Mouse (Mus musculus) E14TG2a.4 (cell line): ENCODE measurements at regions not wholly inside any gene's neighbourhood (a gene's known extent, or its start where the extent isn't known, plus 50 kb on each side); places are given as distances from the start of the nearest gene placed in this dataset.

ENCODE experiments used
- H3K27me3 ChIP-seq: 2 replicates; pipeline ENCODE4 v1.6.1; 2014; ENCODE audit warnings: low read length, control low read depth; ENCODE audit not compliant: insufficient read depth
- H3K36me3 ChIP-seq: 2 replicates; pipeline ENCODE4 v1.6.1; 2014; ENCODE audit warnings: low read length, control low read depth; ENCODE audit not compliant: insufficient read depth
- H3K4me1 ChIP-seq: replicated peaks from 2 replicates; pipeline ENCODE4 v1.6.1; 2014; ENCODE audit warnings: low read depth, low read length, control low read depth
- H3K4me3 ChIP-seq: replicated peaks from 2 replicates; pipeline ENCODE4 v1.5.1; 2014; ENCODE audit warnings: mild to moderate bottlenecking, low read length
- H3K9me3 ChIP-seq: 2 replicates; pipeline ENCODE4 v1.6.1; 2014; ENCODE audit warnings: low read length, control low read depth
- CTCF ChIP-seq: conservative IDR thresholded peaks from 2 replicates; pipeline ENCODE4 v1.5.1; 2014; ENCODE audit warnings: low read length
- NANOG ChIP-seq: IDR thresholded peaks from 2 replicates; pipeline ENCODE4 v1.6.1; 2014; ENCODE audit warnings: borderline replicate concordance, low read length, mixed read lengths
- POU5F1 ChIP-seq: IDR thresholded peaks from 2 replicates; pipeline ENCODE4 v1.6.1; 2014; ENCODE audit warnings: low read length, borderline replicate concordance

DNA sequence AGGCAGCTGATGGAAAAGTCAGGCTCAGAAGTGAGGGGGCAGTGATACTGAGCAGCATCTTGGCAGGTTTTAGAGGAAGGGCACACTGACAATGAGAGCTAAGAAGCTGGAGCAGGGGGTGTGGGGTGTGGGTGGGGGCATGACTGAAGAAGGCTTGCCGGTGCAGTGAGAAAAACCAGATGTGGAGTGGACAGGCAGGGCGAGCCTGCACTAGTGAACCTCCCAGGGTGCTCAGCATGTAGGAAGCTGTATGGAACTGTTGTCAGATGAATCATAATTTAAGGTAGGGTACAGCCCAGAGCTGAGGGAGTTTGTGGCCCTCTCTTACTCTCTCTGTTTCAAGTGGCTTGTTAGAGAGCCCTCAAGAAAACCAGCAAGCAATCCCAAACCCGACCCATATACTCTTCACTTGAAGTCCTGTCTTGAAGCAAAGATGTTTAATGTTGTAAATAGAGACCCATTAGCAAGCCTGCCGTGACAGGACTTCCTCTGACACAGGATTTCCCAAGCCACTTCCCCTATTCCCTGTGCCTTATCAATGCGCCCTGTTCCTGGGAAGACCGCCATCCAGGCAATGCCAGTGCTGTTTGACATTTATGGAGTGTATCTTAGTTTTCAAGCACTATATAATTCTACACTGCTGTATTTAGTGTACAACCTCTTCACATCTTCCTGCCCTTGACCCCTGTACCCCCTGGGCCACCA is 90.4 kb upstream of the Npvf start:
- no peaks in the 10 kb centered on the region for H3K36me3 ChIP-seq
- H3K27me3 ChIP-seq: peaks cover 6% of the 10 kb centered on the region
- H3K4me1 ChIP-seq: no peaks in the 10 kb centered on the region
- no peaks in the 10 kb centered on the region for H3K9me3 ChIP-seq
- no peak overlapping the region for H3K4me3 ChIP-seq
- TF ChIP-seq NANOG (no peak), POU5F1 (no peak), CTCF (no peak)

GRCm38 (mm10) chr6:50753151-50753550 is 98.9 kb upstream of the Npvf start:
- TF ChIP-seq NANOG (no peak), POU5F1 (no peak), CTCF (no peak)
- H3K4me3 ChIP-seq: no peak overlapping the region
- H3K9me3 ChIP-seq: no peaks in the 10 kb centered on the region
- H3K4me1 ChIP-seq: no peaks in the 10 kb centered on the region
- H3K36me3 ChIP-seq: no peaks in the 10 kb centered on the region
- no peaks in the 10 kb centered on the region for H3K27me3 ChIP-seq

GRCm38 (mm10) chr6:50754786-50755185 is 100.5 kb upstream of the Npvf start:
- Histone ChIP-seq H3K36me3 (no peaks in the 10 kb centered on the region), H3K9me3 (no peaks in the 10 kb centered on the region), H3K4me1 (no peaks in the 10 kb centered on the region), H3K27me3 (no peaks in the 10 kb centered on the region), H3K4me3 (no peak overlapping the region)
- TF ChIP-seq CTCF: no peak
- TF ChIP-seq POU5F1: no peak
- TF ChIP-seq NANOG: no peak

DNA sequence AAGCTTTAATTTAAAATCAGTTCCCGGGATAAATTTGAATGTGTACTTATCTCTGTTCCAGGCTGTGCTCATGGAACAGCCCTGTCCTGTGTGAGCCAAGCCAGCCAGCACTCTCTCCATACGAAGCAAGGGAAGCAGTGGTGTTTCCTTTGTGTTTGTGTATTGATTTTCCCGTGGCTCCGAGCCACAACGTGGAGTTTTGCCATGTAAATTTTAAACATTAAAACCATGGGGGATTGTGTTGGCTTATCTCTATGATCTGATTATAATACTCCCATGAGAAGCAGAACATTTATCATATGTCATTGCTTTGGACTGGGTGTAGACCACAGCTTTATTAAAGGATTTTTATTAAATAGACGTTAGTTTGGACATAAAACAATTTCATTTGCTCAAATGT is 106.1 kb upstream of the Npvf start:
- TF ChIP-seq NANOG (no peak), POU5F1 (no peak), CTCF (no peak)
- Histone ChIP-seq H3K36me3 (no peaks in the 10 kb centered on the region), H3K9me3 (no peaks in the 10 kb centered on the region), H3K27me3 (no peaks in the 10 kb centered on the region), H3K4me1 (no peaks in the 10 kb centered on the region), H3K4me3 (no peak overlapping the region)

GRCm38 (mm10) chr6:50763121-50763520 is 108.9 kb upstream of the Npvf start:
- Histone ChIP-seq H3K4me1 (no peaks in the 10 kb centered on the region), H3K27me3 (no peaks in the 10 kb centered on the region), H3K36me3 (no peaks in the 10 kb centered on the region), H3K9me3 (no peaks in the 10 kb centered on the region), H3K4me3 (no peak overlapping the region)
- no peak for TF ChIP-seq POU5F1
- no peak for TF ChIP-seq CTCF
- TF ChIP-seq NANOG: no peak

- Histone ChIP-seq H3K4me1 (no peaks in the 10 kb centered on the region), H3K27me3 (no peaks in the 10 kb centered on the region), H3K4me3 (no peak overlapping the region), H3K9me3 (no peaks in the 10 kb centered on the region), H3K36me3 (no peaks in the 10 kb centered on the region)
- TF ChIP-seq POU5F1 (no peak), NANOG (no peak), CTCF (no peak)
These were observed 112.2 kb upstream of the Npvf start for GRCm38 (mm10) chr6:50766442-50766915.

GRCm38 (mm10) chr6:50767126-50767525 is 112.9 kb upstream of the Npvf start:
- Histone ChIP-seq H3K4me3 (no peak overlapping the region), H3K36me3 (no peaks in the 10 kb centered on the region), H3K4me1 (no peaks in the 10 kb centered on the region), H3K27me3 (no peaks in the 10 kb centered on the region), H3K9me3 (no peaks in the 10 kb centered on the region)
- TF ChIP-seq NANOG (no peak), POU5F1 (no peak), CTCF (no peak)

DNA sequence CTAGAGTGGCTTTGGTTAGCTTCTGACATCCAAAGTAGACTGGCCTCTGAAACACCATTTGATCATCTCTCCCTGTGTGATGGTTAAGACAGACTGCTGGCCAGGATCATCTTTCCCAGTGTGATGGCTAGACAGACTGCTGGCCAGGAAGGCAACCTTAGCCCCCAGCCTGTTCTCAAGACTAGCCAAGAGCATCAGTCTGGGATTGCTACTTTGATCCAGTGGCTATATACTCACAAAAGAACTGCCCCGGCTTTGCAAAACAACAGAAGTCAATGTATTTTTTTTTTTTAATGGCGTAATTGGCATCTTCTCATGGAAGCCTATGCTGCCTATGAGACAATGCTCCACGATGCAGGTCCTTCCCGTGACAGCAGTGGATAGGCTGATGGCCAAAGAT is 113.6 kb upstream of the Npvf start:
- H3K27me3 ChIP-seq: no peaks in the 10 kb centered on the region
- no peak overlapping the region for H3K4me3 ChIP-seq
- TF ChIP-seq NANOG: no peak
- no peak for TF ChIP-seq CTCF
- TF ChIP-seq POU5F1: no peak
- H3K9me3 ChIP-seq: no peaks in the 10 kb centered on the region
- H3K4me1 ChIP-seq: no peaks in the 10 kb centered on the region
- no peaks in the 10 kb centered on the region for H3K36me3 ChIP-seq

DNA sequence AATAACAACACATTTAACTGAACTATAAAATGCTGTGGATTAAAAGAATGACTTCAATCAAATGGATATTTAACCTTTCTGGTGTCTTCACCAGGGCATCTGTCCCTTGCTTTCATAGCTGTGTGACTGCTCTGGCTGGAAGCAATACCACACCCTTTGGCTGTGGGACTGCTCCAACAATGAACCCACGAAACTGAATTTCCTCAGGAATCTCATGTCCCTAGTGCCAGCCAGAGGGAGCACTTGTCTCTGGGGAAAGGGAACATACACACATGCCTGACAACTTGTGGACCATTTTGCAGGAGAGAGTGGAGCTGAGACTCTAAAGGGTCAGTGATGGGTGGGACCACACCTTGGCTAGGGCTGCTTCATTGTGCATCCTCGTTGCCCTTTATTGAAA is 114.9 kb upstream of the Npvf start:
- TF ChIP-seq NANOG (no peak), CTCF (no peak), POU5F1 (no peak)
- H3K27me3 ChIP-seq: no peaks in the 10 kb centered on the region
- no peaks in the 10 kb centered on the region for H3K36me3 ChIP-seq
- no peak overlapping the region for H3K4me3 ChIP-seq
- H3K4me1 ChIP-seq: no peaks in the 10 kb centered on the region
- H3K9me3 ChIP-seq: no peaks in the 10 kb centered on the region
